Mouse (Mus musculus) forebrain, embryonic 15.5 days (tissue): ENCODE data around the gene Mctp1. TPM values are rescaled to one million over a fixed set of nuclear protein-coding genes. Genes with fewer than 3 reads are reported as not detected.
A peak's percentile ranks its signal among the peaks of the same experiment; 100 is the strongest.

Experiments used
- ATAC-seq: fragments of 200-750 bp; cut with Nextera tagmentation; replicated peaks from 2 replicates; pipeline ENCODE4 v1.8.0; 2017; ENCODE audit warnings: mild to moderate bottlenecking, moderate TSS enrichment, moderate library complexity
- H3K27ac ChIP-seq: fragments of 300-500 bp; sonication (generic); replicated peaks from 2 replicates; pipeline ENCODE4 v1.5.1; 2015; ENCODE audit warnings: mild to moderate bottlenecking, inconsistent platforms
- H3K27me3 ChIP-seq: fragments of 300-500 bp; sonication (generic); 2 replicates; pipeline ENCODE4 v1.6.1; 2015; ENCODE audit warnings: inconsistent platforms
- H3K36me3 ChIP-seq: fragments of 300-500 bp; sonication (generic); 2 replicates; pipeline ENCODE4 v1.6.1; 2015; ENCODE audit warnings: mild to moderate bottlenecking, inconsistent platforms
- H3K4me1 ChIP-seq: fragments of 300-500 bp; sonication (generic); 2 replicates; pipeline ENCODE4 v1.6.1; 2015; ENCODE audit warnings: inconsistent platforms
- H3K4me2 ChIP-seq: fragments of 300-500 bp; sonication (generic); replicated peaks from 2 replicates; pipeline ENCODE4 v1.6.1; 2015; ENCODE audit warnings: mild to moderate bottlenecking, inconsistent platforms
- H3K4me3 ChIP-seq: fragments of 300-500 bp; sonication (generic); 2 replicates; pipeline ENCODE4 v1.5.1; 2015; ENCODE audit warnings: mild to moderate bottlenecking, inconsistent platforms
- H3K9ac ChIP-seq: fragments of 300-500 bp; sonication (generic); replicated peaks from 2 replicates; pipeline ENCODE4 v1.6.1; 2015; ENCODE audit warnings: mild to moderate bottlenecking, inconsistent platforms
- H3K9me3 ChIP-seq: fragments of 300-500 bp; sonication (generic); 2 replicates; pipeline ENCODE4 v1.6.1; 2016; ENCODE audit warnings: inconsistent platforms
- WGBS: fragments of 180-500 bp; shearing (Covaris S2); methylation state at CpG from one replicate; pipeline ENCODE4 v1.1.7; 2015; ENCODE audit warnings: mixed read lengths; 5-methylcytosine and 5-hydroxymethylcytosine counted together
- polyA plus RNA-seq: library from polyadenylated mRNA; unstranded; fragments of >200 nt; fragmentation: Nextera tagmentation; extraction: Ambion mirVana; gene quantifications from 2 replicates; pipeline ENCODE4 v1.2.1, GENCODE M21; 2015

The Mctp1 gene
- polyA plus RNA-seq, 1 experiment from 2014 or later = 5.1 TPM

GRCm38 (mm10) chr13:76638282-76638681 lies 253.9 kb downstream of the Mctp1 start:
- H3K27me3 ChIP-seq = no peaks in the 10 kb centered on the region
- no peak overlapping the region for H3K27ac ChIP-seq
- no peak overlapping the region for H3K4me3 ChIP-seq
- WGBS = 83% methylated on average over 2 of the region's 2 CpGs
- no peak overlapping the region for H3K4me2 ChIP-seq
- H3K36me3 ChIP-seq = no peaks in the 10 kb centered on the region
- no peaks in the 10 kb centered on the region for H3K9me3 ChIP-seq
- H3K9ac ChIP-seq = no peak overlapping the region
- ATAC-seq = no peak
- no peaks in the 10 kb centered on the region for H3K4me1 ChIP-seq

- H3K9me3 ChIP-seq = no peaks in the 10 kb centered on the region
- H3K27me3 ChIP-seq = no peaks in the 10 kb centered on the region
- no peaks in the 10 kb centered on the region for H3K4me1 ChIP-seq
- no peak overlapping the region for H3K27ac ChIP-seq
- no peak overlapping the region for H3K4me3 ChIP-seq
- no peak overlapping the region for H3K4me2 ChIP-seq
- ATAC-seq = no peak
- H3K9ac ChIP-seq = no peak overlapping the region
- no peaks in the 10 kb centered on the region for H3K36me3 ChIP-seq
Observed at GRCm38 (mm10) chr13:76659523-76659922, 275.2 kb downstream of the Mctp1 start.

DNA sequence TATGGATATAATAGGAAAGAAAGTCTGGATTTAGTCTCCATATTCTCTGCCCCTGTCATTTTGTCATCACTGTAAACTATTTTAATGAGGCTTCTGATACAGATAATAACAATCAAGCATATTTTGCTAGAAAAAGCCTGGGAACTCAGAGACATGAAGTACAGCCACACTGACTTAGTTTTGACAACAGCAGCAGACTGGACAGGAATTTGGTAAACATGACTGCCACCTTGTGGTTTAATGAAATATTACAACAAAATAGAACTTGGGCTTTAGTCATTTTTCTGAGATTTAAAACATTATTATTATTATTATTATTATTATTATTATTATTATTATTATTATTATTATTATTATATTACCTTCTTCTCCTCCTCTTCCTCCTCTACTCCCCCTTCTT lies 297.0 kb downstream of the Mctp1 start:
- no peaks in the 10 kb centered on the region for H3K36me3 ChIP-seq
- H3K4me3 ChIP-seq = no peak overlapping the region
- H3K9me3 ChIP-seq = no peaks in the 10 kb centered on the region
- H3K27ac ChIP-seq = no peak overlapping the region
- no peaks in the 10 kb centered on the region for H3K27me3 ChIP-seq
- H3K4me2 ChIP-seq = no peak overlapping the region
- H3K9ac ChIP-seq = no peak overlapping the region
- ATAC-seq = peak; percentile 79
- no peaks in the 10 kb centered on the region for H3K4me1 ChIP-seq

DNA sequence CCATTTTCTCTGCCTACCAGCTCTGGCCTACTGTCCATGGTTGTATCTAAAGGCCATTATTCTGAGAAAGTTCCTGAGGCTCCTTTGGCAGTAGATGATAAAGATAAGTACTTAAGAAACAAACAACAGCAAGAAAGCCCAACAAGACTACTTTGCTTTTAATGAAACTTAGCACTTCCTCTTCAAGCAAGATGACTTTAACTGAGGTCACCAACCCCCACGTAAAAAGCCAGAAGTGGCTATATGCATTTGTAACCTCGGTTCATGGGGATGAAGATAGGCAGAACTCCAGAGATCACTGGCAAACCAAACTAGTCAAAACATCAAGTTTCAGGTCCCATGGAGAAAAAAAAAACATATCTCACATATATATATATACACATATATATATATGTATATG lies 305.0 kb downstream of the Mctp1 start:
- Histone ChIP-seq H3K36me3 (no peaks in the 10 kb centered on the region), H3K4me2 (no peak overlapping the region), H3K4me3 (no peak overlapping the region), H3K4me1 (no peaks in the 10 kb centered on the region), H3K27ac (no peak overlapping the region), H3K9me3 (no peaks in the 10 kb centered on the region), H3K27me3 (no peaks in the 10 kb centered on the region), H3K9ac (no peak overlapping the region)
- WGBS = 94% methylated on average over 2 of the region's 2 CpGs
- no peak for ATAC-seq

DNA sequence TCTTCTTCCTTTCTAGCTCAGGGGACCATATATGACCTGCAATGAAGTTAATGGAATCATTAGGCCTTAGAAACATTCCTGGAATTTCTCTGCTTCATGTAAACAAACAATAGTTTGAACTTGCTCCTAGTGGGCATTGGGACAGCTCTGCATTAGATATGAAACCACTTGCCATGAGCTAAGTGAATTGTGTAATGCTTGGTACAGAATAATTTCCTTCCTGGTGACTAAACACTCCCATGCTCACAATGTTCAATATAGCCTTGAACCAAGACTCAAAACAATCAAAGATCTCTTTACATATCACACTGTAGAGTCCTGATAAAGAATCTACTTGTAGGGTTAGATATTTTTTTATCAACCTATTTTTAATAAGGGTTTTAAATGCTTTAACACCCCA lies 305.8 kb downstream of the Mctp1 start:
- Histone ChIP-seq H3K4me1 (no peaks in the 10 kb centered on the region), H3K27me3 (no peaks in the 10 kb centered on the region), H3K9ac (no peak overlapping the region), H3K4me2 (no peak overlapping the region), H3K36me3 (no peaks in the 10 kb centered on the region), H3K4me3 (no peak overlapping the region), H3K27ac (no peak overlapping the region), H3K9me3 (no peaks in the 10 kb centered on the region)
- no peak for ATAC-seq

DNA sequence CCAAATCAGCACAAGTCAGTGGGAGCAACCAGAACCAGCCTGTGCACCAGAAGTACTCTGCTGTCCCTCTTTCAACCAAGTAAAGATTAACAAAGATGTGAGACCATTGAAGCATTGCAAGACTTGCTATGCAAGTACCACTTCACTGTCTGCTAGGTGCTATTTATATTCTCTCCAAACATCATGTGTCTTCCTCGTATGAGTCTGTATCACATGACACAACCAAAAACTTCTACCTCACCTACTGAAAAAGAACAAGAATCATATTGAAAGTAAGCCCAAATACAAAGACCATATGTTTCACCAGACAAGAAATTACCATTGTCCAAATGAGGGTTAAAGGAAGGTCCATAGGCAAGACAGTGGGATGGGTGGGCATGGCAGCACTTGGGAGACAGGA lies 306.4 kb downstream of the Mctp1 start:
- H3K4me3 ChIP-seq = no peak overlapping the region

DNA sequence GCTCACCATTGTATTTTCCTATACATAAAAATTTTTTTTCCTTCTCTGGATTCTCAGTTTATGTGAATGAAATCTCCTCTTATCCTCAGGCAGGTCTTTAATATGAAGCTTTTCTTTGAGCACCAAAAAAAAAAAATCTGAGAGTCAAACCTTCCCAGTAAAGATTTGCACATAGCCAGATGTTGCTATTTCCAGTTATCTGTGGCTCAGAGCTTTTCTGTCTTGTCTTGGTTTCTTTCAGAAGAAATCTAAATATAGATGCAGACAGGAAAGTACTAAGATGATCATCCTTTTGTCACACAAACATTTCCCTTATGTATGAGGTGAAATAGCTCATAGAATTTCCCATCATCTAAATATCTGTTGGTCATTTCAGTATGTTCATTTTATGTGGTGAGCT lies 349.7 kb downstream of the Mctp1 start:
- Histone ChIP-seq H3K4me2 (no peak overlapping the region), H3K27ac (no peak overlapping the region), H3K9ac (no peak overlapping the region), H3K4me1 (no peaks in the 10 kb centered on the region), H3K4me3 (no peak overlapping the region), H3K36me3 (no peaks in the 10 kb centered on the region), H3K9me3 (no peaks in the 10 kb centered on the region), H3K27me3 (no peaks in the 10 kb centered on the region)
- ATAC-seq = no peak

More for the DNA sequence above, 306.4 kb downstream of the Mctp1 start:
- no peak overlapping the region for H3K27ac ChIP-seq
- H3K4me1 ChIP-seq = no peaks in the 10 kb centered on the region
- H3K27me3 ChIP-seq = no peaks in the 10 kb centered on the region
- no peak overlapping the region for H3K9ac ChIP-seq
- no peaks in the 10 kb centered on the region for H3K9me3 ChIP-seq
- no peak for ATAC-seq
- no peaks in the 10 kb centered on the region for H3K36me3 ChIP-seq
- WGBS = 98% methylated on average over 1 of the region's 1 CpGs
- H3K4me2 ChIP-seq = no peak overlapping the region

GRCm38 (mm10) chr13:76750663-76751429 lies 366.5 kb downstream of the Mctp1 start:
- no peaks in the 10 kb centered on the region for H3K4me1 ChIP-seq
- H3K36me3 ChIP-seq = no peaks in the 10 kb centered on the region
- no peak overlapping the region for H3K4me2 ChIP-seq
- ATAC-seq = no peak
- no peaks in the 10 kb centered on the region for H3K27me3 ChIP-seq
- no peak overlapping the region for H3K27ac ChIP-seq
- H3K9ac ChIP-seq = no peak overlapping the region
- H3K4me3 ChIP-seq = no peak overlapping the region
- 74% methylated on average over 4 of the region's 4 CpGs for WGBS
- no peaks in the 10 kb centered on the region for H3K9me3 ChIP-seq

GRCm38 (mm10) chr13:76759832-76760490 lies 375.6 kb downstream of the Mctp1 start:
- Histone ChIP-seq H3K4me3 (no peak overlapping the region), H3K36me3 (no peaks in the 10 kb centered on the region), H3K4me1 (no peaks in the 10 kb centered on the region), H3K9ac (no peak overlapping the region), H3K9me3 (no peaks in the 10 kb centered on the region), H3K27me3 (no peaks in the 10 kb centered on the region), H3K4me2 (no peak overlapping the region), H3K27ac (no peak overlapping the region)
- peak; percentile 55; the same call in 1 of the 2 replicates for ATAC-seq
- WGBS = 27% methylated on average over 6 of the region's 6 CpGs

DNA sequence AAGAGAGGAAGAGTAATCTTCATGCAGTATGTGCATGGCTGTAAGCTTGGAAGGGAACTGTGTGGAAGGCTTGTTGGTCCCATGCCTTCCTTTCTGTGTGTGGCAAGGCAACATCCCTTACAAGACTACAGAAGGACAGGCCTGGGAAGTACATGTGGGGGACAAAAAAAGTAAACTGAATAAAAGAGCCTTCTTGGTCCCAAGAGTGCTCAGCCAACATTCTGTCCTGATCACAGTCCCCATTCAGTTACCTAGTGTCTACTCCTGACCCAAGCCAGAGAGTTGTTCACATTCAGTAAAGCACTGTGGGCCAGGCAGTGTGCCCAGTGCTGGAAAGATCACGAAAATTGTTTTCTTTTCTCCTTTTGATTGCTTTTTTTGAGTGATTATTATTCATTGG lies 415.3 kb downstream of the Mctp1 start:
- Histone ChIP-seq H3K4me3 (no peak overlapping the region), H3K4me1 (0 out of 2 replicates have a peak, but pooled peaks cover 4% of the 10 kb centered on the region), H3K9me3 (no peaks in the 10 kb centered on the region), H3K9ac (no peak overlapping the region), H3K27ac (no peak overlapping the region), H3K4me2 (no peak overlapping the region), H3K36me3 (no peaks in the 10 kb centered on the region), H3K27me3 (no peaks in the 10 kb centered on the region)
- peak; percentile 61; the same call in 1 of the 2 replicates for ATAC-seq
- WGBS = 42% methylated on average over 1 of the region's 1 CpGs

DNA sequence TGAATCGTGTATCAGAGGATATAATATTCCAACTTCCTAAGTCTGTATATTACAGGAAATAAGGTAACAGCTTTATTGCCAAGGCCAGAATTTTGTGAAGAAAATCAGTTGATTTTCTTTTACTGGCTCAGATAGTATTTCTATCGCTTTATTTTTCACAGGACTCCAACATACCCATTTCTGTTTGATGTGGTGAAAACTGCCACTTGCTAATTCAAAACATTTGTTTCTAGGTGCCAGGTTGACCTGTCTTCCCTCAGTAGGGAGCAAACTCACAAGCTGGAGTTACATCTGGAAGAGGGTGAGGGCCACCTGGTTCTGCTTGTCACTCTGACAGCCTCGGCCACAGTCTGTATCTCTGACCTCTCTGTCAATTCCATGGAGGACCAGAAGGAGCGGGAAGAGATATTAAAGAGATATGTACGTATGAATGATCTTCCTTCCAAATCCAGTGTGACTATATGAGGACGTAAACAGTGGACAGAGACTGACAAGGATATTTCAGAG lies 416.8 kb downstream of the Mctp1 start:
- 84% methylated on average over 6 of the region's 6 CpGs for WGBS
- H3K4me1 ChIP-seq = 0 out of 2 replicates have a peak, but pooled peaks cover 4% of the 10 kb centered on the region
- H3K27ac ChIP-seq = no peak overlapping the region
- ATAC-seq = no peak
- H3K9ac ChIP-seq = no peak overlapping the region
- no peak overlapping the region for H3K4me3 ChIP-seq
- H3K4me2 ChIP-seq = no peak overlapping the region
- H3K9me3 ChIP-seq = no peaks in the 10 kb centered on the region
- no peaks in the 10 kb centered on the region for H3K36me3 ChIP-seq
- 0 out of 2 replicates have a peak, but pooled peaks cover 4% of the 10 kb centered on the region for H3K27me3 ChIP-seq

GRCm38 (mm10) chr13:76802051-76802728 lies 417.9 kb downstream of the Mctp1 start:
- no peak overlapping the region for H3K4me2 ChIP-seq
- no peak overlapping the region for H3K4me3 ChIP-seq
- peak; percentile 92 for ATAC-seq
- 0 out of 2 replicates have a peak, but pooled peaks cover 4% of the 10 kb centered on the region for H3K27me3 ChIP-seq
- H3K27ac ChIP-seq = peak overlapping the region; percentile 59; the same call in 1 of the 2 replicates
- no peaks in the 10 kb centered on the region for H3K36me3 ChIP-seq
- WGBS = 28% methylated on average over 3 of the region's 3 CpGs
- H3K9ac ChIP-seq = no peak overlapping the region
- no peaks in the 10 kb centered on the region for H3K9me3 ChIP-seq
- 0 out of 2 replicates have a peak, but pooled peaks cover 4% of the 10 kb centered on the region for H3K4me1 ChIP-seq
